Mouse (Mus musculus) T-helper 17 cell (primary cell): ENCODE results near the gene Spata1.
"Not testable (repeated sequence)": the region's sequence is repeated elsewhere in the genome, so short reads cannot be mapped to it uniquely, and the experiment has no call there.

ENCODE experiments used
- in situ Hi-C, 2 experiments: fragments of 300-600 bp; cut with MboI, MseI; formaldehyde crosslinking; loops; 1 replicate in 1 of 2; 2 replicates in 1 of 2; pipeline ENCODE4 v1.15.1; 2025; ENCODE audit warnings: high pct_unique_total_duplicates in 2 of 2

Gene Spata1

DNA sequence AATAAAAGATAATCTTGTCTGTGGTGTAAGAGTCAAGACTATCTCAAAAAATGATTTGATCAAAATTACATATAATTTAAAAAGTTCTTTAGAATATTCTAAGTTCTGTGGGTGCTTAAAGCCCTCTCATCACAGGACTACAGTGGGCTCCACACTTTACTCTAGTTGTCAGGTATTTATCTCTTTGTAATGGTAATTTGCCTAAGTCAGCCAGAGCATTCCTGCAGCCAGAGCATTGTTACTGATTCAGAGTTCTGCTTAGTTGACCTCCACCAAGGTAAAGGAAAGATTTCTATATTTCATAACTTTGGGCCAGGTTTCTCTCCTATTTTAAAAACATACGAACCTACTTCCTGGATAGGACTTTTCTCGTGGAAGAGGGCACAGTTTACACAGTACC is 30.3 kb downstream of the Spata1 start:
- in situ Hi-C loops, result no loop called here

DNA sequence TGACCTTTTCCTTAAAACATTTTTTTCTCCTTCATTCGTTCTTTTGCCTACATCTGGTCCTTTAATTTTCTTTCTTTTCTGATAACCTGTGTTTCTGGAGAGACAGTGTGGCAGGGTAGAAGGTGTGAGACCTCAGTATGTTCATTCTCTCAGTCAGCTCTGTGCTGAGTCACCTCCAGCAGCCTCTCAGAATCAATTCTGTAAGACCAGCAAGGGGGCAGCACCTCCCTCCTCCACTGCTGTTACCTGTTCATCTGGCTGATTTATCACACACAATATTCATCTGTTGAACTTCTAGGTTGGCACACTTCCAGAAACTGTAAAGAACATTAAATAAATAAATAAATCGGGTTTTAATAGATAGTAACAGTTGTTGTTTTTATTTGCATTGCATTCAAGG is 36.6 kb downstream of the Spata1 start:
- in situ Hi-C loops, result no loop called here

DNA sequence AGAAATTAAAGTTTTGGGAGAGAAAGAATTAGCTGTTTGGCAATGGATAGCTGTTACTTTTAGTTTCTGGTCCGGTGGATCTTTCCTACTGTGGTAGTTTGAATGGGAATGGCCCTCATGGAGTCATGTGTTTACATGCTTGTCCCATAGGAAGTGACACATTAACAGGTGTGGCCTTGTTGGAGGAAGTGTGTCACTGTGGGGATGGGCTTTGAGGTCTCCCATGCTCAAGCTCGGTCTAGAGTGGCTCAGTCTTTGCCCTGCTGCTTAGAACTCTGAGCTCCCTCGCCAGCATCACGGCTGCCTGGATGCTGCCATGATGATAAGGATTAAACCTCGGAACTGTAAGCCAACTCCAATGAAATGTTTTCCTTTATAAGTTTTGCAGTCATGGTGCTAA is 48.2 kb downstream of the Spata1 start:
- in situ Hi-C loops, result loop anchor here in 1 of 2 experiments (5.0 kb wide), 1 partner anchor 51 kb away; no protein-coding TSS in a partner anchor

DNA sequence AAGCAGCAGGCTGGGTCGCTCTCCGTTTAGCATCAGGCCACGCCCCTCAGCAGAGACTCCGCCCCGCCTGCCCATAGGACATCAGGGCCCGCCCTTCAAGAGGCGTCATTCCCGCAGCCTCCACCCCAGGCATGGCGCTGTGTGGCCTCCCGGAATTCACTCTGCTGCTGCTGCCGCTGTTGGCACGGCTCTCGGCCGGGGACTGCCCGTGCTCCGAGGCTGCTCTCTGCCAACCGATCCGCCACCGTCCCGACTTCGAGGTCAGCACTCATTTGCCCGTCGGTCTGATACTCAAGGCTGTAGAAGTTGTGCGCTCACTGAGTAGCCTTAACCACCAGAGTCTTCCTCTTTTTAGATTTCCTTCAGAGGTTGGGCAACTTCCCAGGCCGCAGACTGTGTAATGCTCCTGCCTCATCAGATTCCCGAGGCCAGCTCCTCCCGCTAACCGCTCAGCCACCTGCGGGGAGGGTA is 49.1 kb downstream of the Spata1 start:
- in situ Hi-C loops, result loop anchor here in 1 of 2 experiments (5.0 kb wide), 1 partner anchor 52 kb away; no protein-coding TSS in a partner anchor

DNA sequence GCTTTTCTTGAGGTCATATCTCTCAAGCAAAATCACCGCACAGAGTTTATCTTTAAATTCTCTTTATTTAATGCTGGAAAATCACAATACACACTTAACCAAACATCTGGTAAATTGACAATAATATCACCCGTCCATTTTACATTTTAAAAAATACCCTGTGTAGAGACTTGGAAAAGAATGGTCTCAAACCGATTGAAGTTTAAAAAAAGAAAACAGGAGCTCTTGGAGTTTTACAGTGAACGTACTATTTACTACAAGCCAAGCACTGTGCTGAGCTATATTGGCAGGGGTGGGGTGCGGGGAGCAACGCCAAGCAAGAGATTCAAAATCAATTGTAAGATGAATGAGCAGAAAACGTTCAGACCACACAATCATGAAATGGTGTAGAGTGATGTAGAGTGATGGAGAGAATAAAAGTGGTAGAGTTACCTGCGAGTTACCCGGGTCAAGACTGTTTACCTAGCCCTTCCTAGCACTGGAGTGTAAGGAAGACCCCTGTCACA is 49.8 kb downstream of the Spata1 start, which contains the start of gene Ctbs:
Gene Ctbs (plus strand): TSS at position 51 of the 506 bp plus-strand sequence.
- in situ Hi-C loops, result loop anchor here in 1 of 2 experiments (5.0 kb wide), 1 partner anchor 53 kb away; no protein-coding TSS in a partner anchor

DNA sequence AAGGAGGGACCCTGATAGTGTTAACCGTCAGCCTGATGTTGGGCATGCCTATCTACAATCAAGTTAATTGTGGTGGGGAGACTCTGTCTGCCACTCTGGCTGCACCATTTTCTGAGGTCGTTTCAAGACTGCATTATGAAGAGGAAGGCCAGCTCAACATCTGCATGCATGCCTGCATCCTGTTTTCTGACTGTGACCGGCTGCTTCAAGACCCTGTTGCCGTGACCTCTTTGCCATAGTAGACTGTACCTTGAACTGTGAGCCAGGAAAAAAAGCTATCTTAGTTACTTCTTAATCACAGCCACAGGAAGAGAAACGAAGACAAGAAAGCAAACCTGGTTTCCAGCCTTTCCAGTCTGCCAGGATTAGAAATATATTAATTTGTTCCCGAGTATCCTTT is 50.6 kb downstream of the Spata1 start:
- in situ Hi-C loops, result no loop called here

DNA sequence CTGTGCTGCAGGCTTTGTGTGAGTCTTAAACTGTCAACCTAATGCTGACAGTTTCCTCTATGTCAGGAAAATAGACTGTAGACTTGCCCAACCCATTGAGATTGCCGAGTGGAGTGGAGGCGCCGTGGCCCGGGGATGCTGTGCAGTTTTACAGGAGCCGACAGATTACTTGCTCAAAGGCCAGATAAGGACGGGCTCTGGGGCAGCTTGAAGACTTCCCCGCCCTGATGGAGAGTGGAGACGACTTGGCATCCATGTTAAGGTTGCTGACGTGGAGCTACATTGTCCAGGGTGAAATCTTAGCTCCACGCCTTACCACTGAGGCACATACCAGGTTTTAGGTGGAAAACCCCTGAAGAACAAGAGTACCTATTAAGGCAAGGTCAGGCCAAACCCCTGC is 51.2 kb downstream of the Spata1 start:
- in situ Hi-C loops, result no loop called here

DNA sequence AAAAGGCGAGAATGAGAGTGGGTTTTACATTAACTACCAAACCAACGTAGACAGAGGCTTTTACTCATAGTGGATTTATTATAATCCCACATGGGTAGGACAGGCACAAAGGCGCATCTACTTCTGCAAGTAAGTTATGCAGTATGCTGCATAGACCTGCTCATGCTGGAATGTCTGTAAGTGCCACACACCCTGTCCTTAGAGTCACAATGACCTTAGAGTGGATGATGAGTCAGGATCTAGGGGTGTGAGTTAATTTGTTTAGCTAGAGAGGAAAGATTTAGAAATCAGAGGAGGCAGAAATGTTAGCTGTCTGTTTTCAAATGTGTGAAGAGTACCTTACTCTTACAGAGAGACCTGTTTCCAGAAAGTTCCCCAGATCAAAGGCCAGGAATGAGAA is 52.0 kb downstream of the Spata1 start:
- in situ Hi-C loops, result no loop called here

DNA sequence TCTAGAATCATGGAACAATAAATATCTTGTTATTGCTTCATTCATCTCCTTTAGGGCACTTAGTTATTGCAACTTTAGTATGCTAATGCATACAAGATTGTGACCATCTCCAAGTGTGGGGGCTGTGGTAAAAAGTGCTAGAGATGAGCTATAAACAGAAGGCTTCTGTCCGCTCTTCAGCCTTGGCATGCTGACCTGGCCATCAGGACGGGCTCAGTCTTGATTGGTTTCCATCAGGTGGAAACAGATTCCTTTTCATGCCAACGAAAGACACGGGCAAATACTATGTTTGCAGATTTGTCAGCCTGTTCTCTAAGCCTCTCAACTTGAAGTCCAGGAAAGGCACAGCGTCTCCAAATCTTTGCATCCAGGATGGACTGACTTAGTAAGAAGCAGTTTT is 52.4 kb downstream of the Spata1 start:
- in situ Hi-C loops, result no loop called here

DNA sequence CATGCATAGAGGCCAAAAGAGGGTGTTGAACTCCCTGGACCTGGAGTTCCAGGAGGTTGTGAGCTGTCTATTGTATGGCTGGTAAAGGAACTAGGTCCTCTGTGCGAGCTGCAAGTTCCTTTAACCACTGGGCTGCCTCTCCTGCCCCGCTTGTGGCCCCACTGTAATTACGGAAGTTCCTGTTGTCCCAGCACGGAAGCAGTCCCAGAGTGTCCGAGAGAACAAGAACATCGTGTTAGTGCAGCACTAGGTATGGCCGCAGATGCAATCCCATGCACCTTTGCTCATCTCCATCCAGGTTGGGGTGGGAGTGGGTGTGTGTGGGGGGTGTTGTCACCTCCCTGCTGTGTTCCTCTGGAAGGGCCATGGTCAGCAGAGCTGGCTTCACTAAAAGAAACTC is 54.7 kb downstream of the Spata1 start:
- in situ Hi-C loops, result no loop called here

DNA sequence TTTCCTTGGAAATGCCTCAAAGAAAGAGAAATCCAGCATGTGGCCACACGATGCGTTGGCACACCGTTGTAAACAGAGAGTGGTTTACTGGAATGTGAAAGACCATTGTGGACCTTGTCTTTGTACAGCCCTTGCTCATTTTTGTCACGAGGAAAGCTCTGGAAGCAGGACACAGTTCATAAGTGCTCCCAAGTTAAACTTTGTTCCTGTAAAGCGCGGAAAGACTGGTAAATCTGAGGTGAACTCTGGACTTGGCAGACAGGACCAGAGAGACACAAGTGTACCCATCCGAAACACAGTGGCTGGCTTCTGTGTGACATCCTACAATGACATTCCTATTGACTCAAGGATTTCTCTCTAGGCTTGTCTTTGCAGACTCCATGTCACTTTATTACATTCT is 56.2 kb downstream of the Spata1 start:
- in situ Hi-C loops, result no loop called here

DNA sequence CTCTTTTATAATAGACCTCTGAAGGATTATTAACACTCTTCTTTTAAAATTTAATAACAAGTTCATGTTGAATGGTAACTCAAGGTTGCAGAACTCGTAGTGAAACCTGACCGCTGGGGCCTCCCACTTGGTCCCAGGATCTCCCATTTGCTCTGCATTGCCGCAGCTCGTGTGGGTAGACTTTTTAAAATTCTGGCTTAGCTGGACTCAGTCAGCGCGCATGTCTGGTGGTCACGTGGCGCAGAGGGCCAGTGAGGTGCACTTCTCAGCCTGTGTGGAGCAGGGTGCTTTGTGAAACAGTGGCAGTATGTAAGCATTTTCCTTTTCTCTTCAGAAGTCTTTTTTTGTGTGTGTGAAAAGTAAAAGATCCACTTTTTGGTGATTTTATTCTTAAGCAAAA is 56.6 kb downstream of the Spata1 start:
- in situ Hi-C loops, result no loop called here

DNA sequence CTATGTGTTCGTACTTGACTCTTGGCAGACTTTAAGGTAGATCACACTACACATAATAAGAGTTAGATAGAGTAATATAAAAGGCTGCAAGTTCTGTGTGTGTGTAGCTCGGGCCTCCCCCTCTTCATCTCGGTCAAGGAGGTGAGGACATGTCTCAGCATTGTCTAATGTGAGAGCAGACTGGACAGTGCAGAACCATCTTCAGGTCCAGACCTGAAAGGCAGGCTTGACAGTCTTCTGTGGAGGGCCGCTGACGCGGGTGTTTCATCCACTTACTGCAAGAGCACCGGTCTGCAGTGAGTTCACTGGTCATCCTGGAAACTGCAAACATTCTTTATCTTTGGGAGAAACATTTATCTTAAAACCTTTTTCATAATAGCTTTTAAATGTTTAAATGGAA is 57.1 kb downstream of the Spata1 start:
- in situ Hi-C loops, result no loop called here

DNA sequence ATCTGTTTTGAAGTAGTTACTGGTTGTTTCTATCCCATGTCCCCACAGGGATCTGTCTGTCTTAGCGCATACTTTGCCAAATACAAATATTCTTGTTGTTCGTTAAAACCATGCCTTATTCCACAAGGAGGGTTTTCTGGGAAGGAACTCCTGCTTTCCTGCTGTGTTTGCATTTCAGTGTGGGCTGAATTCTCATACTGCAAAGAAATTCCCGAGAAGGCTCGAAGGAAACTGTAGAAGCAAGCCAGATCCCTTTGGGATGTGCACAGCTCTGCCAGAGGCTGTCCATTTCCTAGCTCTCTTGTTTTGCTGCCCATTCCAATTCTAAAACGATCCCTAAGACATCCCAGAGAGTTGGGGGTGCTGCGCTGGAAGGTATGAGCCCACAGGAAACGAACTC is 59.1 kb downstream of the Spata1 start:
- in situ Hi-C loops, result no loop called here

DNA sequence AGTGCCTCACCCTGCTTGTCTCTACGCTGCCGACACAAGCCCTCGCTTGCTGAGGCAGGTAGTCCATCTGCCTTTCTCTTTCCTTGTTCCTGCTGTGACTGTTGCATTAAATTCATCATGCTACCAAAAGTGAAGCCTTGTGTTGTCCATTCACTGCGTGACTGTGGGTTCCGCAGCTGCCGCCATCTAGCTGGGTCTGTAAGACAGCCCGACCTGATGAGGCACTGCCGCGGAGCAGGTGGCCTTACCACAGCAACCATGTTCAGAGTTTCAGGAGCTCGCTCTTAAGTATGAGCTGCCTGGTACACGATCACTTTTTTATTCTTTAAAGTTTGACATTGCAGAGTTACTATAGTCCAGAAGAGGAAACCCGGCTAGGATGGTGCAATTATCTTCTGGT is 59.5 kb downstream of the Spata1 start:
- in situ Hi-C loops, result no loop called here

DNA sequence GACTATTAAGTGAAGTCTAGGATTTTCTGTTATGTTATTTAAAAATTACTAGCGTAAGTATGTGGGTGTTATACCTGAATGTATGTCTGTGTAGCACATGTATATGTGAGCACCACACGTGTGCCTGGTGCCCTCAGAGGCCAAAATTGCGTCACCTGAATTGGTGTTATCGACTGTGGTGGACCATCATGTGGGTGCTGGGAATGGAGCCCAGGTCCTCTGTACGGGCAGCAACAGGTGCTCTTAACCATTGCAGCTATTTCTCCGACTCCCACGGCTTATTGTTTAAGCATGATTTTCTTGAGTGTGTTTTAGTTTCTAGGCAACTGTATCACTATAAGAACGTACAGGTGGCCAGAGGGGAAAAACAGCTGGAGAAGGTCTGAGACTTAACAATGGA is 63.4 kb downstream of the Spata1 start:
- in situ Hi-C loops, result no loop called here

DNA sequence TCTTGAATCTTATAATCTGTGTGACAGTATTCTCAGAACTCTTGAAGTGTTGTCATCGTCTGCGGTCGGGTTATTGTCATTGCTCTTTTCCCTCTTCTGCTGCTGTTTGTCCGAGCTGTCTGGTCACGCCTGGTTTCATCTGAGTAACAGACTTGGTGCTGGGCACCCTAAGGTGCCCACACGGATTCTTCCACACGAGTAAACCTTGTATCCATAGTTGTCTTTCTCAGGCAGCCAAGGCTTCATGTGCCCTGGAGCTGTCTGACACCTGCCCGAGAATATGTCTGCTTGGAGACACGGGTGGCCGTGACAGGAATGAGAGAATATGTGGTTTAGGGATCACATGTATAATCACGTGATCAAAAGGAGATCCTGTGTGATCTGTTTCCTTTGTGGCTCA is 64.0 kb downstream of the Spata1 start:
- in situ Hi-C loops, result no loop called here

DNA sequence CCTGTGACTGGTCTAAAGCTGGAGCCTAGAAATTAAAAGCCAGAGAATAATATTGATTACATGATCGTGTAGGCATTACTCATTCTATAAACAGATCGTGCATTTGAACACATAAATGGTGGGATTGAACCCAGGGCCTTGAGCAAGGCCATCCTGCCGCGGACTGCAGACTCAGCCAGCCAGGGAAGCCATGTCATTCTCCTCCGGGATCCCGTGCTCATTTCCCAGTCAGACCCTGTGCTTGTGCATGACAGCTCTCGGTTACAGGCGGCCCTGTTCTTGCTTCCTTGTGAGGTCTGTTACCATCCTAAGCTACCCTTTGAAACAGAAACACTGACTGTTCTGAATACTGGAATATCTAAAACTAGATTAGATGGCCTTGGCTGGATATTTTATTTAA is 64.9 kb downstream of the Spata1 start:
- in situ Hi-C loops, result no loop called here

DNA sequence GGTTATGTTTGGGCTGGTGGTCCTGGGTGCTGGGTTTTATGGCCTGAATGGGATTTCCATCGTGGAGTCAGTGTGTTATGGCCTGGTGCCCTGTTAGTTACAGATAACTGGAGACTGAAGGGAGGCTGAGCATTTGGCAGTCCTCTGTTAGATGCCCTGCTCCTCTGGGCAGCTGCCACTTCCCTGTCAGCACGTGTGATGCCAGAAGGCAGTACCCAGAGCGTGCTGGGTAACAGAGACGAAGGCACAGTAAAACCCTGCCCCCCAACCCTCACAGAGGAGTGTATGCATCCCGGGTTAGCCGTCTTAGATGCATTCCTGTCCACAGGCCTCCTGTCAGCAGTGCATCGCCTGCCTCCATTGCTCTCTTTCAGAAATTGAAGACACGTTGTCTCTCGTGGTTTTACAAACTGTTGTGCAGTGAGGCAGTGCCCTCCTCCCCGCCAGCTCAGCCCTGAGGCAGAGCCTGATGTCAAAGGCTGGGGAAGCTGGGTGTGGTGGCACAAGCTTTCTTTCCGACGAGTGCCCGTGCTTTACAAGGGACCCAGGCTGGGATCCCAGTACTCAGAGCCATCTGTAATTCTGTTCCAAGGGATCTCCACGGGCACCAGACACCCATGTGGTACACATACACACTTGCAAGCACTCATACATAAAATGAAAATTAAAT is 65.7 kb downstream of the Spata1 start:
- in situ Hi-C loops, result no loop called here

DNA sequence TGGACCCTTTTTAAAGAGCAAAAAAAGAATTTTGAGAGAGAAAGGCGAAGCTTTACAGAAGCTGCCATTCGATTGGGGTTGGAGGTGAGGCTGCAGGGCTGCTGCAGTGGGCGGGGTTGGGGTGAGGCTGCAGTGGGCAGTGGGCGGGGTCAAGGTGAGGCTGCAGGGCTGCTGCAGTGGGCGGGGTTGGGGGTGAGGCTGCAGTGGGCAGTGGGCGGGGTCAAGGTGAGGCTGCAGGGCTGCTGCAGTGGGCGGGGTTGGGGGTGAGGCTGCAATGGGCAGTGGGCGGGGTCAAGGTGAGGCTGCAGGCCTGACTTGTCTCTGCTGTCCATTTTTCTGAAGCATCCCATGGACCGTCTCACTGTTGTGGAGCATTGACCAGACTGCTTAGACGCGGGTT is 66.5 kb downstream of the Spata1 start:
- in situ Hi-C loops, result not testable (repeated sequence)

DNA sequence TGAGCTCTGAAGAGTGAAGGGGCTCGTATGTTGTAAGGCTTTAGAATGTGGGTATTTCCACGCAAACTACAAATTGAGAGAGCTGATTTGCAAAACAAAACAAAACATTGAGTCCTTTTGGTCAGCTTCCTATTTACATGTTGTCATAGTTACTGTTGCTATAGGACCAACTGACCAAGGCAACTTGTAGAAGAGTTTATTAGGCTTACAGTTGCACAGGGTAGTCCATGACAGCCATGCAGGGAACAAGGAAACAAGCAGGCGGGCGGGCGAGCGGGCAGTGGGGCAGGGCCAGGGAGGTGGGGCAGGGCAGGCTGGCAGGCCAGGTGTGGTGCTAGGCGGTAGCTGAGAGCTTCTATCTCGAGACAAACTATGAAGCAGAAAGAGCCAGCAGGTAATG is 73.1 kb downstream of the Spata1 start:
- in situ Hi-C loops, result no loop called here

DNA sequence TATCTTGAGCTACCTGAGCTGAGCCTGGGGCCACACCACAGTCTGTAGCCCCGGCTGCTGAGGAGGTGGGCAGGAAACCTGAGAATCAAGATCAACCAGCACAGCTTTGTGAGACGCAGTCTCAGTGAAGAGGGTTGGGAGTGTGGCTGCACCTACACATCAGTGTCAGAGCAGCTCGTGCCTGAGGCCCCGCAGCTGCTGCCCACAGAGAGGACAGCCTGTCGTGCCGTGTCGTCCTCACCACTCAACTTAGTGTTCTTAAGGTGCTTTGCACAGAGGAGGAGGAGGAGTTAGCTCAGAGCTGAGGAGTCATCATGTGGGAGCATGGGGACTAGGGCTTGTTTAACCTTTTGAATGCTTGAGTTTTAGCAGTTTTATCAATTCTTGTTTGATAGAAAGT is 73.7 kb downstream of the Spata1 start:
- in situ Hi-C loops, result no loop called here

DNA sequence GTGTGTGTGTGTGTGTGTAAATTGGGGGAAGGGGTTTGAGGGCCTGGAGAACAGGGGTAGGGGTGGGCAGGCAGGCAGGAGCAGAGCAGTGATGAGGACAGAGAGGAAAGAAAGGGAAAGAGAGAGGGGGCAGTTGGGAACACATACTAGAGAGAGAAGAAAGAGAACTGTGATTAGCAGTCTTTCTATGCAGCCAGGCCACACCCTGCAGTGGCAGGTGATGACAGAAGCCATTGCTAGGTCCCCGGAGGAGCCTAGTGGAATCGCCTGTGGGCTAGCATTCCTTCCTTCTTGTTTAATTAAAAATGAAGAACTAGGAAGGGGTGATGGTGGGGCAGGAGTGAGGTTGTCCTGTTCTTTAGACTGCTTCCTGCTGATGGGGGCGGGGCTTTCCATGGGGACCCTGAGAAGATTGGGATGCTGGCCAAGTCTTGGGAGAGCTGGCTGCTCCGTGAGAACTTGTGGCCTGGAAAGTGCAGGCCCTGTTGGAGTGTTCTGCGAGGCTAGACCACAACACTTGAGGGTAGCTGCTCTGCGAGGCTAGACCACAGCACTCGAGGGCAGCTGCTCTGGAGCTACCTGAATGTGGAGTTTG is 75.2 kb downstream of the Spata1 start:
- in situ Hi-C loops, result no loop called here
